7 mouse cellular contexts compared by ENCODE assay signal in genomic region chr5:106695681-106696395, GRCm38 (mm10). TPM values are rescaled to one million over a fixed set of nuclear protein-coding genes. Genes with fewer than 3 reads are reported as not detected.
A peak's percentile ranks its signal among the peaks of the same experiment; 100 is the strongest.
DNase-seq lines count a peak whose midpoint lies in the region; ATAC-seq and TF ChIP-seq lines count a peak whose summit lies in the region.

No protein-coding gene starts in this region.

- peak; percentile 87 for ATAC-seq in forebrain, postnatal 0 days
- ATAC-seq in hindbrain, embryonic 14.5 days (ENCODE audit: low FRiP score), result peak; percentile 90
- peak; percentile 90 for ATAC-seq in limb, embryonic 12.5 days (ENCODE audit: insufficient number of reproducible peaks, insufficient read depth, low FRiP score, low TSS enrichment, low read depth)
- ATAC-seq in midbrain, embryonic 12.5 days (ENCODE audit: low FRiP score, low read depth), result peak; percentile 90

- H3K9me3 ChIP-seq in forebrain, postnatal 0 days (ENCODE audit: low read length), result no peaks in the 10 kb centered on the region
- no peaks in the 10 kb centered on the region for H3K9me3 ChIP-seq in hindbrain, embryonic 14.5 days (ENCODE audit: control insufficient read depth, low read length)
- no peaks in the 10 kb centered on the region for H3K9me3 ChIP-seq in limb, embryonic 12.5 days
- no peaks in the 10 kb centered on the region for H3K9me3 ChIP-seq in midbrain, embryonic 12.5 days

- peak overlapping the region; percentile 74 for H3K27ac ChIP-seq in bone marrow macrophage, adult 2 months (ENCODE audit: insufficient read depth, low read depth, low read length)
- peak overlapping the region; percentile 98 for H3K27ac ChIP-seq in forebrain, postnatal 0 days (ENCODE audit: low read depth, low read length)
- peak overlapping the region; percentile 100 for H3K27ac ChIP-seq in hindbrain, embryonic 14.5 days
- H3K27ac ChIP-seq in limb, embryonic 12.5 days, result peak overlapping the region; percentile 100
- peak overlapping the region; percentile 98 for H3K27ac ChIP-seq in midbrain, embryonic 12.5 days (replicated peaks)

- WGBS in forebrain, postnatal 0 days, result under 1% methylated on average over 46 of the region's 63 CpGs
- WGBS in hindbrain, embryonic 14.5 days, result 1% methylated on average over 59 of the region's 63 CpGs
- under 1% methylated on average over 48 of the region's 63 CpGs for WGBS in limb, embryonic 12.5 days
- under 1% methylated on average over 59 of the region's 63 CpGs for WGBS in midbrain, embryonic 12.5 days

- peaks cover 10% of the 10 kb centered on the region; the same call in 1 of the 2 replicates for H3K4me1 ChIP-seq in bone marrow macrophage, adult 2 months (ENCODE audit: control insufficient read depth, insufficient read depth, low read length)
- peaks cover 13% of the 10 kb centered on the region; the same call in 1 of the 2 replicates for H3K4me1 ChIP-seq in forebrain, postnatal 0 days (ENCODE audit: insufficient read depth)
- H3K4me1 ChIP-seq in hindbrain, embryonic 14.5 days (replicated peaks; ENCODE audit: control insufficient read depth, insufficient read depth, low read length), result peaks cover 27% of the 10 kb centered on the region
- H3K4me1 ChIP-seq in limb, embryonic 12.5 days (replicated peaks), result peaks cover 31% of the 10 kb centered on the region
- peaks cover 44% of the 10 kb centered on the region for H3K4me1 ChIP-seq in midbrain, embryonic 12.5 days

- no peaks in the 10 kb centered on the region for H3K36me3 ChIP-seq in forebrain, postnatal 0 days (ENCODE audit: insufficient read depth)
- H3K36me3 ChIP-seq in hindbrain, embryonic 14.5 days (replicated peaks; ENCODE audit: control insufficient read depth, insufficient read depth), result peaks cover 12% of the 10 kb centered on the region
- peaks cover 6% of the 10 kb centered on the region for H3K36me3 ChIP-seq in limb, embryonic 12.5 days
- H3K36me3 ChIP-seq in midbrain, embryonic 12.5 days, result peaks cover 3% of the 10 kb centered on the region; the same call in 1 of the 2 replicates

- no peak for TF ChIP-seq CTCF in bone marrow macrophage, adult 2 months (IDR thresholded peaks at IDR 0.05; ENCODE audit: low read depth, low read length)
- no peak for TF ChIP-seq CTCF in forebrain, postnatal 0 days (IDR thresholded peaks at IDR 0.05; ENCODE audit: low read depth)

- peak overlapping the region; percentile 56 for H3K4me2 ChIP-seq in forebrain, postnatal 0 days (ENCODE audit: low read depth)
- peak overlapping the region; percentile 89 for H3K4me2 ChIP-seq in hindbrain, embryonic 14.5 days (replicated peaks)
- H3K4me2 ChIP-seq in limb, embryonic 12.5 days, result peak overlapping the region; percentile 75
- peak overlapping the region; percentile 74 for H3K4me2 ChIP-seq in midbrain, embryonic 12.5 days (replicated peaks)

- peak overlapping the region; percentile 97 for H3K9ac ChIP-seq in forebrain, postnatal 0 days
- H3K9ac ChIP-seq in hindbrain, embryonic 14.5 days, result peak overlapping the region; percentile 96
- peak overlapping the region; percentile 98 for H3K9ac ChIP-seq in limb, embryonic 12.5 days (replicated peaks)
- peak overlapping the region; percentile 80 for H3K9ac ChIP-seq in midbrain, embryonic 12.5 days (replicated peaks)

- no peak for TF ChIP-seq POLR2A in bone marrow macrophage, adult 2 months (IDR thresholded peaks at IDR 0.05; ENCODE audit: borderline replicate concordance, low read depth, low read length)

- DNase-seq in Muller cell, postnatal 12 days (ENCODE audit: inconsistent ontology term), result peak; percentile 89
- DNase-seq in forebrain, postnatal 0 days, result no peak
- peak; percentile 70 for DNase-seq in hindbrain, embryonic 14.5 days (ENCODE audit: low spot score)
- peak; percentile 67 to 88 for DNase-seq in spleen, postnatal 4 days (ENCODE audit: low spot score in 2 of 2)

- no peaks in the 10 kb centered on the region for H3K27me3 ChIP-seq in forebrain, postnatal 0 days (ENCODE audit: insufficient read depth, low read length)
- no peaks in the 10 kb centered on the region for H3K27me3 ChIP-seq in hindbrain, embryonic 14.5 days (ENCODE audit: control insufficient read depth, insufficient read depth, low read length)
- no peaks in the 10 kb centered on the region for H3K27me3 ChIP-seq in limb, embryonic 12.5 days
- H3K27me3 ChIP-seq in midbrain, embryonic 12.5 days, result no peaks in the 10 kb centered on the region

- peak overlapping the region; percentile 91 for H3K4me3 ChIP-seq in bone marrow macrophage, adult 2 months (ENCODE audit: insufficient read depth, low read length)
- H3K4me3 ChIP-seq in forebrain, postnatal 0 days (ENCODE audit: low read depth, low read length), result peak overlapping the region; percentile 91
- H3K4me3 ChIP-seq in hindbrain, embryonic 14.5 days (replicated peaks; ENCODE audit: low read length), result peak overlapping the region; percentile 91
- H3K4me3 ChIP-seq in limb, embryonic 12.5 days (replicated peaks), result peak overlapping the region; percentile 77
- H3K4me3 ChIP-seq in midbrain, embryonic 12.5 days, result peak overlapping the region; percentile 67

RNA-seq across cellular contexts. Expression of gene Zfp644, which starts 1.2 kb away (rescaled TPM):
- polyA plus RNA-seq in bone marrow macrophage, adult 2 months (2012; ENCODE audit: insufficient read depth, insufficient read length, missing spikeins), result 18.6 and 19.2 TPM in 2 replicates
- 114 and 132 TPM in 2 replicates for total RNA-seq in forebrain, postnatal 0 days (2014; rRNA removed)
- polyA plus RNA-seq in forebrain, postnatal 0 days (2015; fragmentation: Nextera tagmentation; extraction: Ambion mirVana), result 57.1 and 70.8 TPM in 2 replicates
- polyA plus RNA-seq in hindbrain, embryonic 14.5 days (2014; fragmentation: Nextera tagmentation; extraction: Ambion mirVana), result 88.8 and 104 TPM in 2 replicates
- 82.6 and 84.5 TPM in 2 replicates for polyA plus RNA-seq in limb, embryonic 12.5 days (2016; fragmentation: Nextera tagmentation; extraction: Ambion mirVana)
- polyA plus RNA-seq in midbrain, embryonic 12.5 days (2016; fragmentation: Nextera tagmentation; extraction: Ambion mirVana), result 82.0 and 85.8 TPM in 2 replicates
